Mouse (Mus musculus): ENCODE data around the gene Tada1. TPM values are rescaled to one million over a fixed set of nuclear protein-coding genes. Genes with fewer than 3 reads are reported as not detected.

Tada1 gene
- polyA plus RNA-seq (2016; fragmentation: Nextera tagmentation; extraction: Ambion mirVana) = 58.7 and 60.3 TPM in 2 replicates

- Histone ChIP-seq H3K9me3 (no peaks in the 10 kb centered on the region), H3K27ac (peak within 1 kb of the TSS; percentile 98), H3K27me3 (ENCODE audit: insufficient read depth, poor library complexity, severe bottlenecking) (no peaks in the 10 kb centered on the region), H3K36me3 (peaks cover 25% of the 10 kb centered on the region), H3K4me3 (peak within 1 kb of the TSS; percentile 98), H3K4me1 (replicated peaks) (peaks cover 23% of the 10 kb centered on the region)
- under 1% methylated on average over 81 of the region's 81 CpGs for WGBS
- DNase-seq (ENCODE audit: low spot score) = peak; percentile 97
Observed at GRCm38 (mm10) chr1:166379013-166379629, at the start of gene Tada1. Tada1 (plus strand) TSS chr1:166379097.

- H3K4me1 ChIP-seq (replicated peaks) = peaks cover 10% of the 10 kb centered on the region; the same call in 1 of the 2 replicates
- no peak overlapping the region for H3K27ac ChIP-seq
- H3K9me3 ChIP-seq = no peaks in the 10 kb centered on the region
- no peak overlapping the region for H3K4me3 ChIP-seq
- DNase-seq (ENCODE audit: low spot score) = no peak
- no peaks in the 10 kb centered on the region for H3K36me3 ChIP-seq
- H3K27me3 ChIP-seq (ENCODE audit: insufficient read depth, poor library complexity, severe bottlenecking) = no peaks in the 10 kb centered on the region
- 62% methylated on average over 3 of the region's 3 CpGs for WGBS
Observed at GRCm38 (mm10) chr1:166330752-166331151, 48.1 kb upstream of the Tada1 start.

- 92% methylated on average over 6 of the region's 6 CpGs for WGBS
- no peaks in the 10 kb centered on the region for H3K9me3 ChIP-seq
- H3K27me3 ChIP-seq (ENCODE audit: insufficient read depth, poor library complexity, severe bottlenecking) = no peaks in the 10 kb centered on the region
- no peak overlapping the region for H3K27ac ChIP-seq
- H3K36me3 ChIP-seq = no peaks in the 10 kb centered on the region
- no peak for DNase-seq (ENCODE audit: low spot score)
- no peak overlapping the region for H3K4me3 ChIP-seq
- H3K4me1 ChIP-seq (replicated peaks) = 0 out of 2 replicates have a peak, but pooled peaks cover under 1% of the 10 kb centered on the region
Observed at GRCm38 (mm10) chr1:166339110-166339509, 39.8 kb upstream of the Tada1 start.

- 66% methylated on average over 2 of the region's 2 CpGs for WGBS
- Histone ChIP-seq H3K9me3 (no peaks in the 10 kb centered on the region), H3K27ac (no peak overlapping the region), H3K4me3 (no peak overlapping the region), H3K4me1 (replicated peaks) (peaks cover 10% of the 10 kb centered on the region), H3K27me3 (ENCODE audit: insufficient read depth, poor library complexity, severe bottlenecking) (no peaks in the 10 kb centered on the region), H3K36me3 (no peaks in the 10 kb centered on the region)
- no peak for DNase-seq (ENCODE audit: low spot score)
Observed at GRCm38 (mm10) chr1:166342060-166342459, 36.8 kb upstream of the Tada1 start.

GRCm38 (mm10) chr1:166342539-166342938 lies 36.4 kb upstream of the Tada1 start:
- Histone ChIP-seq H3K9me3 (no peaks in the 10 kb centered on the region), H3K27me3 (ENCODE audit: insufficient read depth, poor library complexity, severe bottlenecking) (no peaks in the 10 kb centered on the region), H3K27ac (no peak overlapping the region), H3K36me3 (no peaks in the 10 kb centered on the region), H3K4me3 (no peak overlapping the region), H3K4me1 (replicated peaks) (peaks cover 10% of the 10 kb centered on the region)
- 86% methylated on average over 1 of the region's 1 CpGs for WGBS
- DNase-seq (ENCODE audit: low spot score) = no peak

GRCm38 (mm10) chr1:166343586-166343985 lies 35.3 kb upstream of the Tada1 start:
- Histone ChIP-seq H3K4me3 (no peak overlapping the region), H3K27me3 (ENCODE audit: insufficient read depth, poor library complexity, severe bottlenecking) (no peaks in the 10 kb centered on the region), H3K27ac (no peak overlapping the region), H3K4me1 (replicated peaks) (peaks cover 13% of the 10 kb centered on the region), H3K9me3 (no peaks in the 10 kb centered on the region), H3K36me3 (no peaks in the 10 kb centered on the region)
- 73% methylated on average over 5 of the region's 5 CpGs for WGBS
- no peak for DNase-seq (ENCODE audit: low spot score)

GRCm38 (mm10) chr1:166344300-166345077 lies 34.4 kb upstream of the Tada1 start:
- H3K4me1 ChIP-seq (replicated peaks) = peaks cover 13% of the 10 kb centered on the region
- WGBS = 65% methylated on average over 8 of the region's 8 CpGs
- no peaks in the 10 kb centered on the region for H3K9me3 ChIP-seq
- no peak overlapping the region for H3K27ac ChIP-seq
- H3K4me3 ChIP-seq = no peak overlapping the region
- no peaks in the 10 kb centered on the region for H3K36me3 ChIP-seq
- H3K27me3 ChIP-seq (ENCODE audit: insufficient read depth, poor library complexity, severe bottlenecking) = no peaks in the 10 kb centered on the region
- peak; percentile 19 for DNase-seq (ENCODE audit: low spot score)

- DNase-seq (ENCODE audit: low spot score) = no peak
- Histone ChIP-seq H3K27me3 (ENCODE audit: insufficient read depth, poor library complexity, severe bottlenecking) (no peaks in the 10 kb centered on the region), H3K4me3 (no peak overlapping the region), H3K27ac (no peak overlapping the region), H3K36me3 (no peaks in the 10 kb centered on the region), H3K4me1 (replicated peaks) (peaks cover 13% of the 10 kb centered on the region), H3K9me3 (no peaks in the 10 kb centered on the region)
- 96% methylated on average over 6 of the region's 6 CpGs for WGBS
Observed at GRCm38 (mm10) chr1:166345602-166346001, 33.3 kb upstream of the Tada1 start.

GRCm38 (mm10) chr1:166346906-166347305 lies 32.0 kb upstream of the Tada1 start:
- WGBS = 77% methylated on average over 3 of the region's 3 CpGs

GRCm38 (mm10) chr1:166349341-166349740 lies 29.6 kb upstream of the Tada1 start:
- H3K9me3 ChIP-seq = no peaks in the 10 kb centered on the region
- no peaks in the 10 kb centered on the region for H3K27me3 ChIP-seq (ENCODE audit: insufficient read depth, poor library complexity, severe bottlenecking)
- H3K4me1 ChIP-seq (replicated peaks) = peaks cover 11% of the 10 kb centered on the region
- DNase-seq (ENCODE audit: low spot score) = no peak
- H3K4me3 ChIP-seq = no peak overlapping the region
- WGBS = 73% methylated on average over 3 of the region's 3 CpGs
- no peaks in the 10 kb centered on the region for H3K36me3 ChIP-seq
- H3K27ac ChIP-seq = no peak overlapping the region

More at GRCm38 (mm10) chr1:166346906-166347305, 32.0 kb upstream of the Tada1 start:
- Histone ChIP-seq H3K27me3 (ENCODE audit: insufficient read depth, poor library complexity, severe bottlenecking) (no peaks in the 10 kb centered on the region), H3K4me1 (replicated peaks) (peaks cover 13% of the 10 kb centered on the region), H3K27ac (no peak overlapping the region), H3K9me3 (no peaks in the 10 kb centered on the region), H3K36me3 (no peaks in the 10 kb centered on the region), H3K4me3 (no peak overlapping the region)
- no peak for DNase-seq (ENCODE audit: low spot score)

- H3K9me3 ChIP-seq = no peaks in the 10 kb centered on the region
- peaks cover 7% of the 10 kb centered on the region; the same call in 1 of the 2 replicates for H3K4me1 ChIP-seq (replicated peaks)
- no peaks in the 10 kb centered on the region for H3K36me3 ChIP-seq
- no peak overlapping the region for H3K4me3 ChIP-seq
- H3K27ac ChIP-seq = no peak overlapping the region
- no peaks in the 10 kb centered on the region for H3K27me3 ChIP-seq (ENCODE audit: insufficient read depth, poor library complexity, severe bottlenecking)
- DNase-seq (ENCODE audit: low spot score) = peak; percentile 18
- 78% methylated on average over 11 of the region's 11 CpGs for WGBS
Observed at GRCm38 (mm10) chr1:166349751-166350150, 29.1 kb upstream of the Tada1 start.

GRCm38 (mm10) chr1:166360157-166360855 lies 18.6 kb upstream of the Tada1 start:
- 27% methylated on average over 14 of the region's 14 CpGs for WGBS
- no peaks in the 10 kb centered on the region for H3K9me3 ChIP-seq
- no peak overlapping the region for H3K27ac ChIP-seq
- no peaks in the 10 kb centered on the region for H3K27me3 ChIP-seq (ENCODE audit: insufficient read depth, poor library complexity, severe bottlenecking)
- peak; percentile 87 for DNase-seq (ENCODE audit: low spot score)
- H3K4me1 ChIP-seq (replicated peaks) = no peaks in the 10 kb centered on the region
- H3K4me3 ChIP-seq = no peak overlapping the region
- H3K36me3 ChIP-seq = no peaks in the 10 kb centered on the region

GRCm38 (mm10) chr1:166360896-166361295 lies 18.0 kb upstream of the Tada1 start:
- 81% methylated on average over 5 of the region's 5 CpGs for WGBS
- H3K4me3 ChIP-seq = no peak overlapping the region
- no peaks in the 10 kb centered on the region for H3K4me1 ChIP-seq (replicated peaks)
- DNase-seq (ENCODE audit: low spot score) = no peak
- H3K36me3 ChIP-seq = no peaks in the 10 kb centered on the region
- H3K9me3 ChIP-seq = no peaks in the 10 kb centered on the region
- no peaks in the 10 kb centered on the region for H3K27me3 ChIP-seq (ENCODE audit: insufficient read depth, poor library complexity, severe bottlenecking)
- no peak overlapping the region for H3K27ac ChIP-seq
